Mouse (Mus musculus) G1E (cell line): Measurements from ENCODE around the gene Pde4dip. TPM values are rescaled to one million over a fixed set of nuclear protein-coding genes. Genes with fewer than 3 reads are reported as not detected.

Experiments
- ATAC-seq: 2 replicates; pipeline ENCODE4 v1.8.0; 2016; ENCODE audit warnings: mild to moderate bottlenecking; ENCODE audit not compliant: insufficient number of reproducible peaks, poor library complexity, low FRiP score, severe bottlenecking; ENCODE audit errors: extremely low read depth
- DNase-seq: peaks from one replicate; pipeline ENCODE4 v3.0.0; 2012; ENCODE audit warnings: low spot score
- H3K27me3 ChIP-seq: 2 replicates; pipeline ENCODE4 v1.6.1; 2012; ENCODE audit warnings: mild to moderate bottlenecking, low read length, inconsistent platforms; ENCODE audit not compliant: insufficient read depth
- H3K36me3 ChIP-seq: replicated peaks from 2 replicates; pipeline ENCODE3; 2012; ENCODE audit warnings: mild to moderate bottlenecking, inconsistent platforms
- H3K4me1 ChIP-seq: 2 replicates; pipeline ENCODE4 v1.6.1; 2012; ENCODE audit warnings: low read depth, low read length, inconsistent platforms, mixed read lengths; ENCODE audit not compliant: insufficient read depth
- H3K4me3 ChIP-seq: 2 replicates; pipeline ENCODE4 v1.5.1; 2012; ENCODE audit warnings: low read depth, mild to moderate bottlenecking, inconsistent platforms, low read length, moderate library complexity, mixed read lengths
- H3K9me3 ChIP-seq: replicated peaks from 2 replicates; pipeline ENCODE4 v1.6.1; 2012; ENCODE audit warnings: inconsistent platforms
- CTCF ChIP-seq: IDR thresholded peaks from 2 replicates; pipeline ENCODE4 v1.5.1; 2012; ENCODE audit warnings: low read depth, low read length, inconsistent platforms, mixed read lengths
- GATA1 ChIP-seq: IDR thresholded peaks from 2 replicates; pipeline ENCODE4 v1.6.1; 2012; ENCODE audit warnings: borderline replicate concordance, low read length, inconsistent platforms, mixed read lengths
- GATA2 ChIP-seq: IDR thresholded peaks from 2 replicates; pipeline ENCODE4 v1.6.1; 2012; ENCODE audit warnings: low read depth, low read length, inconsistent platforms, borderline replicate concordance
- POLR2AphosphoS5 ChIP-seq: IDR thresholded peaks from 2 replicates; pipeline ENCODE4 v1.6.1; 2012; ENCODE audit warnings: low read depth, low read length, inconsistent platforms; ENCODE audit not compliant: insufficient replicate concordance
- TAL1 ChIP-seq: conservative IDR thresholded peaks from 2 replicates; pipeline ENCODE4 v1.6.1; 2012; ENCODE audit warnings: low read depth, low read length, inconsistent platforms, mixed read lengths
- polyA plus RNA-seq: library from polyadenylated mRNA; stranded (reverse); fragments of >175 nt; gene quantifications from 2 replicates; pipeline ENCODE4 v1.2.3, GENCODE M21; 2012
- total RNA-seq, 2 experiments: library from RNA; stranded (forward) in 1 of 2; stranded (reverse) in 1 of 2; fragments of 200-1000 nt in 1 of 2; fragments of >200 nt in 1 of 2; fragmentation: Nextera tagmentation in 1 of 2; gene quantifications; 2 replicates each; pipeline ENCODE4 v1.2.3; 2014 to 2017

Gene Pde4dip
- total and polyA plus RNA-seq, 3 experiments, result 0.47 to 4.8 (median 2.7) TPM

GRCm38 (mm10) chr3:97757501-97757900, 131.0 kb downstream of the Pde4dip start:
- no peak for DNase-seq
- Histone ChIP-seq H3K4me1 (no peaks in the 10 kb centered on the region), H3K36me3 (peaks cover 25% of the 10 kb centered on the region), H3K4me3 (no peak overlapping the region), H3K27me3 (no peaks in the 10 kb centered on the region), H3K9me3 (no peaks in the 10 kb centered on the region)
- no peak for TF ChIP-seq GATA1
- TF ChIP-seq CTCF, result no peak
- no peak for ATAC-seq

DNA sequence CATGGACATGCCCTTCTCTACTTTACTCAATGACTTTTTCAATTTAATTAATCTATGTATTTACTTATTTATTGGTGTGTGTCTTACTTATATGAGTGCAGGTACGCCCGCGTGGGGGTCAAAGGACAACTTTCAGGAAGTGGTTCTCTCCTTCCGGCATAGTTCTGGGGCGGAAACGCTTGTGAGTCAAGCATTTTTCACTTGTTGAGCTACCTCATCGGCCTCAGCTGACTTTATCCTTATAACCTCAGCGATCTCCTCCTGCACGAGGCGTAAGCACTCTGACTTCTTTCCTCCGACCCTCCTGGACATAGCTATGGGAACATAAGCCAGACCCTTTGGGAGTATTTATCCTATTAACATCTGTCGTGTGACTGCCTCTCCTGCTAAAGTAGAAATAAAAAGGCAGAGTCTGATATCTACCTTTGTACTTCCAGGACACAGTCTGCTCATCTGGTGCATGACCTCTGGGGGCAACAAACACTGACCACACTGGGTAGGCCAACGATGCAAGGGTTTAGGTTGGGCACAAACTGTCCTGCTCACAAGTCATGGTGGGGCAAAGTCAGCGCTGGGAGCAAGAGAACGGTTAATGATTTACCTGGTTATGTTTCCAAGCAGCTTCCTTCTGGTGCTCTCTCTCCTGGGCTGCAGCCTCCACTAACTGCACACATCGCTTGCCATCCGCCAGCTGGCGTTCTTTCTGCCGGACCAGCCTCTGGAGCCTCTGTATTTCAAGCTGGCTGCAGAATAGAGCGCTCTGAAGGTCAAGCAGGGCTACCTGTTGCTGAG, 132.0 kb downstream of the Pde4dip start:
- Histone ChIP-seq H3K27me3 (no peaks in the 10 kb centered on the region), H3K36me3 (peaks cover 29% of the 10 kb centered on the region), H3K4me1 (no peaks in the 10 kb centered on the region), H3K4me3 (no peak overlapping the region), H3K9me3 (no peaks in the 10 kb centered on the region)
- TF ChIP-seq TAL1 (no peak), POLR2AphosphoS5 (no peak), GATA2 (no peak), CTCF (no peak), GATA1 (no peak)
- DNase-seq, result no peak
- no peak for ATAC-seq

- H3K36me3 ChIP-seq, result peaks cover 32% of the 10 kb centered on the region
- no peak overlapping the region for H3K4me3 ChIP-seq
- TF ChIP-seq TAL1 (no peak), GATA2 (no peak), CTCF (no peak), POLR2AphosphoS5 (no peak), GATA1 (no peak)
- ATAC-seq (no peak), DNase-seq (no peak)
- no peaks in the 10 kb centered on the region for H3K4me1 ChIP-seq
- no peaks in the 10 kb centered on the region for H3K9me3 ChIP-seq
- H3K27me3 ChIP-seq, result no peaks in the 10 kb centered on the region
Measured at GRCm38 (mm10) chr3:97755411-97755810, 133.1 kb downstream of the Pde4dip start.

DNA sequence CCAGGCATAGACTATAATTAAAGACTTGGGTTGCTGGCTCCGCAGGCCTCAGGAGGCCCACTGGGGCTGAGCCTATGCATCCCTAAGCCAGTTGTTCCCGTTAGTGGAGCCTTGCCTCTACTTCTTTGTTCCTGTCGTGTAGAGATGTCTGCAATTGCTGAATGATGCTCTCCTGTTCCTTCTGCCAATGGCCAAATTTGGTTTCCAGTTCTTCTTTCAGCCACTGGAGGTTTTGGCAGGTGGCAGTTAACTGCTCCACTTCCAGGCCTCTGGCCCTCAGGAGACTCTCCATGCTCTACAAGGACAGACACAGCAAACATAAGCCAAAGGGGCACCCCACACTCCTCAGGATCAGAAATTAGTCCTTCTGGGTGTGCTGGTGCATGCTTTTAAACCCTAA, 135.6 kb downstream of the Pde4dip start:
- H3K4me3 ChIP-seq, result no peak overlapping the region
- H3K27me3 ChIP-seq, result no peaks in the 10 kb centered on the region
- DNase-seq, result no peak
- H3K36me3 ChIP-seq, result peaks cover 43% of the 10 kb centered on the region
- TF ChIP-seq GATA1 (no peak), POLR2AphosphoS5 (no peak), TAL1 (no peak), GATA2 (no peak), CTCF (no peak)
- no peaks in the 10 kb centered on the region for H3K9me3 ChIP-seq
- H3K4me1 ChIP-seq, result no peaks in the 10 kb centered on the region
- ATAC-seq, result no peak

GRCm38 (mm10) chr3:97751566-97751965, 136.9 kb downstream of the Pde4dip start:
- Histone ChIP-seq H3K36me3 (peaks cover 37% of the 10 kb centered on the region), H3K27me3 (no peaks in the 10 kb centered on the region), H3K4me3 (no peak overlapping the region), H3K9me3 (no peaks in the 10 kb centered on the region), H3K4me1 (no peaks in the 10 kb centered on the region)
- TF ChIP-seq TAL1 (no peak), GATA1 (no peak), GATA2 (no peak), CTCF (no peak), POLR2AphosphoS5 (no peak)
- DNase-seq, result no peak
- ATAC-seq, result no peak

GRCm38 (mm10) chr3:97748789-97749188, 139.7 kb downstream of the Pde4dip start:
- H3K4me1 ChIP-seq, result no peaks in the 10 kb centered on the region
- ATAC-seq (no peak), DNase-seq (no peak)
- no peak for TF ChIP-seq CTCF
- no peak for TF ChIP-seq GATA2
- TF ChIP-seq GATA1, result no peak
- no peaks in the 10 kb centered on the region for H3K9me3 ChIP-seq
- H3K4me3 ChIP-seq, result no peak overlapping the region
- H3K36me3 ChIP-seq, result peaks cover 26% of the 10 kb centered on the region
- H3K27me3 ChIP-seq, result no peaks in the 10 kb centered on the region

DNA sequence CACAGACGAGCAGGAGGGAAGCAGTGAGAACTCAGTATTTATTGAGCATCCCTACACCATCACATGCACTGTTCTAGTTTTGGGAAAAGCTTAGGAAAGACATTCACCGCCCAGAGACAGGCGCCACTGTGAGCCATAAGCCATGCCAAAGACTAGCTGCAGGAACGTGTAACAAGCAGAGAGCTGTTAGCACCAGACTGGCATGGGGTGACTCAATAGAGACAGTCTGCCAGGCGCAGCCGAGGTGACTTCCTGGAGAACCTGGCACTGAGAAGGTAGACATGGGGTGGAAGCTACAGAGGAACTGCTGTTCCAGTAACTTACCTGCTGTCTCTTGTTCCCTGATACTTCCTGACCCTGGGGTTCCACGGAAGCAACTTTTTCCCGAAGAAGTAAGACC, 145.7 kb downstream of the Pde4dip start:
- Histone ChIP-seq H3K9me3 (no peaks in the 10 kb centered on the region), H3K4me3 (no peak overlapping the region), H3K27me3 (no peaks in the 10 kb centered on the region), H3K36me3 (peaks cover 17% of the 10 kb centered on the region), H3K4me1 (no peaks in the 10 kb centered on the region)
- DNase-seq (no peak), ATAC-seq (no peak)
- no peak for TF ChIP-seq POLR2AphosphoS5
- TF ChIP-seq GATA2, result no peak
- no peak for TF ChIP-seq CTCF
- no peak for TF ChIP-seq TAL1
- TF ChIP-seq GATA1, result no peak
